Mouse (Mus musculus): Measurements from ENCODE around the gene Ccl22.

The Ccl22 gene

DNA sequence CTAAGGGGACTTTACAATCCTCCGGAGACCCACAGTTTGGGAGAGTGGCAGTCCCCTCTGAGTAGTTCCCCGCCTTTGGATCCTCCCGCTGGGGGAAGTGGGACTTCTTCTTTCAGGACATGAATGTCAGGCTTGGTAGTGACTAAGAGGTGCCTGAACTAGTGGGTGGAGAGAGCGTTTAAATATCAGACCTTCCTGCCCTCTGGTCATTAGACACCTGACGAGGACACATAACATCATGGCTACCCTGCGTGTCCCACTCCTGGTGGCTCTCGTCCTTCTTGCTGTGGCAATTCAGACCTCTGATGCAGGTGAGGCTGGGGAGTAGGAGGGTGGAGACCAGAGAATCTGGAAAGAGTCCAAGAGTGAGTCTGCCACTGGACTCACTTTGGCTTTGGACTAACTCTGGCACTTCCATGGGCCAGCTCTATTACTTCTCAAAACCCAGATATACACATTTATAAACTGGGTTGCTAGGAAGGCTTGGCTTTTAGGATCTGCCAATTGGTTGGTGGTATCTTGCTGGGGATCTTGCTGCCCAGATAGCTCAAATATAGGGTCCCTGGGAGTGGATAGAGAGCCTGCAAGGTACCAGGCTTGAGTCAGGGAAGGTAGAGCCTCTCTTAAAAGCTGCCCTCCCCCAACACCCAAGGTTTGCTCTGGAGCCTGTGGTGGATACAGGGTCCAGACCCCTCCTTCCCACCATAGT, at the start of gene Ccl22:
Ccl22 (plus strand) TSS at position 115 of the 709 bp plus-strand sequence.
- DNase-seq = no peak

DNA sequence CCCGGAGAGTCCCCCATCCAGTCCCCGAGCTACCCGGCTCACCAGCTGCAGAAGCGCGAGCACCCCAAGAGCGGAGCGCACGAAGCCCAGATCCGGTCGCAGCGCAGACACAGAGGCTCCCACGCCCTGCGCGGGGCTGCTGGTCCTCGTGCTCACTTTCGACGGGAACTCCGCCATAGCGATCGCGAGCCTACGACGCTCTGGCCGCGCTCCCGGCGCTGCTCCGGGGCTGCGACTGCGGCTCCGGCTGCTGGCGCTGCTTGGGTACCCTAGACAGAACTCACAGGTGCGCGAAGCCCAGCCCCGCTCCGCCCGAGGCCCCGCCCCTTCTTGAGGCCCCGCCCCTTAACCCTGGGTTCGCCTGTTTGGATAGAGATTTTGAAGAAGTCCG, 49.4 kb upstream of the Ccl22 start, which contains the start of gene Pllp:
Pllp (minus strand) TSS at position 285 of the 391 bp plus-strand sequence.
- DNase-seq = peak; percentile 63

DNA sequence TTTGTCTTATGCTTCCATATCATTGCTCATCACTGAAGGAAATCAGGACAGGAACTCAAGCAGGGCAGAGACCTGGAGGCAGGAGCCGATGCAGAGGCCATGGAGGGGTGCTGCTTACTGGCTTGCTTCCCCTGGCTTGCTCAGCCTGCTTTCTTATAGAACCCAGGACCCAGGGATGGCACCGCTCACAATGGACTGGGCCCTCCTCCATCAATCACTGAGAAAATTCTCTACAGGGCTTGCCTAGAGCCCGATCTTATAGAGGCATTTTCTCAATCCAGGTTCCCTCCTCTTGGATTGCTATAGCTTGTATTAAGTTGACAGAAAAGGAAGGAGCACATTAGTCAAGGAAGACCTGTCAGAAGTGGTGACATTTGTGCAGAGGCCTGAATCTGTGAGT, 48.8 kb upstream of the Ccl22 start:
- no peak for DNase-seq

DNA sequence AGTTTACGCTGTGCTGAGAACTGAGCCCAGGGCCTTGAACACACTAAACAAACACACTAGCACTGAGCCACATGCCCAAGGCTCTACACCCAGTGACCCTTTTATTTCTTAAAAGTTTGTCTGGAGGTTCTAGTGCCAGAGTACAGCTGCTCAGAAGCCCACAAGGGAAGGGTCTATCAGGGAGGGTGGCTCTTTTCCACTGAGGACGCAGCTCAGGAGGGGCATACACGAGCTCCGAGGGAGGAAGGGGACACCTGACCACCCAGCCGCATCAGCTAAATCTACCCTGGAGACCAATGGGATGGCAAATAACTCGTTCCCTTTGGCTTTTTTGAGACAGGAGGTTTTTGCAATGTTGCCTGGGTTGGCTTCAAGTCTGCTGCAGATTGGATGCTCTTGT, 47.4 kb upstream of the Ccl22 start:
- DNase-seq = no peak

DNA sequence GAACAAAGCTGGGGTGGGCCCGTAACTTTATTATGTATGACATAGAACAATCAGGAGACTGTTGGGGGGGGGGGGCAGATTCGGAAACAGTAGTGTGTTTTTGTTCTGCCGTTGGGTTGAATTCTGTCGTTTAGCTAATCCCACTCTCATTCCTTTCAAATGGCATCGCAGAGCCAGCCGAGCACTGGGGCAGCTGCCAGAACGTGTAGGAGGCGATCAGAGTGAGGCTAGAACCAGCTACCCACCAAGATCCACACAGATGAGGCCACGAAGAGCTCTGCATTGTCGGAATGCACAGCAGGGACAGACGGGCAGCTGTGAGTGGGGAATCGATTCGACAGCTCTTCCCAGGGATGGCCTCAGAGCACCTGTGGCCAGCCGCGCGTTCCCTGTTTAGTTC, 46.0 kb upstream of the Ccl22 start:
- DNase-seq = no peak

DNA sequence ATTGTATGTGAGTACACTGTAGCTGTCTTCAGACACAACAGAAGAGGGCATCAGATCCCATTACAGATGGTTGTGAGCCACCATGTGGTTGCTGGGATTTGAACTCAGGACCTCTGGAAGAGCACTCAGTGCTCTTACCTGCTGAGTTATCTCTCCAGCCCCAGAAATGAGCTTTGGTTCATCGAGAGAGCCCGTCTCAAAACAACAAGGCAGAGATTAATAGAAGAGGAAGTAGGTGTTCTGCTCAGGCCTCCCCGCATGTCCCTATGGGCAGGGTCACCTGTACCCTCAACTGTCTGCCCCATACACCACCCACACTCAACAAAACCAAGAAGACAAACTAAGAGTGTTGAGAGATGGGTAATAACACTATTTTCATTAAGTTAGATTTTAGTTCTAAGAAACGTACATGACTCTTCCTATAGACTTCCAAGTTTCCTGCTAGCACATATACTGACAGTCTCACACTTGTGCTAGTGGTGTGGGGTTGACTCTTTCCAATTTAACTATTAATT, 44.9 kb upstream of the Ccl22 start:
- no peak for DNase-seq

DNA sequence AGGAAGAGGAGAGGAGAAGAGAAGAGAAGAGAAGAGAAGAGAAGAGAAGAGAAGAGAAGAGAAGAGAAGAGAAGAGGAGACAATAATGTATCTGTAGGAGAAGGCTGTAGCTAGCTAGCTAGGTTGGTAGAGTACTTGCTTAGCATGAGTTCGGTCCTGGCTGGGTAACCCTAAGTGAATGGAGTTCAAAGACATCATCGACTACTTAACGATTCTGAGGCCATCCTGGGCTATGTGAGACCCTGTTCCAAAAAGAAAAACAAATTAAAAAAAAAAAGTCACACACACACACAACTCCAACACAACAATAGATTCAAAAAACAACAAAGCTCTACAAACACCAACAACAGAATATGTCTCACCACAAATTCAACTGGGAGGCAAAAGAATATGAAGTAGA, 43.2 kb upstream of the Ccl22 start:
- DNase-seq = no peak

DNA sequence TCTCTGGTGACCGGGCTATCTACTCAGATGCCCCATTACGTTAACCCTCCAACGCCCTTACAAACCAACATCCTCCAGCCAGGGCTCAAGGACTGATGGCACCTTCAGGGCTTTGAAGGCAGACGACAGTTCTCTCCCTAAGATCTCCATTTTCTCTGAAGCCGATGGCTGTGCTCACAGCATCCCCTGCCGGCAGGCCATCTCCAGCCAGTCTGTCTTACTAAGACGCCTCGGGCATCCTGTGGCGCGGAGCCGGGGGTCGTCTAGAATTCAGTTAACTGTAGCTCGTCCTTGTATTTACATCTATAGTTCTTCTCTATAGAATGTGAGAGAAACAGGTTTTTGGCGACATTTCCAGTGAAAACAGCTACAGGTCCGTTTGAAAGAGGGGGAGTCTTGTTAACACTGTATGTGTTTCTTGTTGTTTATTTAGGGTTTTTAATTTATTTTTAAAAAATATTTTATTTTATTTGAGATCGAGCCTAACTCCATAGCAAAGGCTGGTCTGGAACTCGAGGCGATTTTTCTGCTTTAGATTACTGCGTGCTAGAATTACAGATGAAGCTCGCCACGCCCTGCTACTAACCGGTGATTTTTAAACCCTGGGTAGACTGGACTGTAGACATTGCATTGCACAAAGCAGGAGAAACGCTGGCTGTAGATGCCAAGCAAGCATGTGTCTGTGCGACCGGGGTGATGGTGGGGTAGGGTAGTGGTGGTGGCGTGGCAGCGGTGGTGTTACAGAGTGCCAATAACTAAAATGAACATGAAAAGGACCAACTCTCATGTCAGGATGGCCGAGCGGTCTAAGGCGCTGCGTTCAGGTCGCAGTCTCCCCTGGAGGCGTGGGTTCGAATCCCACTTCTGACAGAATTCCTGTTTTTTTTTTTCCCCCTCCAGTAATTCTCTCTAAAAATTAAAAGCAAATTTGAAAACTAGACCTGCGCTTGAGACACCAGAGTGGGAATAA, 42.3 kb upstream of the Ccl22 start:
- DNase-seq = peak; percentile 89

DNA sequence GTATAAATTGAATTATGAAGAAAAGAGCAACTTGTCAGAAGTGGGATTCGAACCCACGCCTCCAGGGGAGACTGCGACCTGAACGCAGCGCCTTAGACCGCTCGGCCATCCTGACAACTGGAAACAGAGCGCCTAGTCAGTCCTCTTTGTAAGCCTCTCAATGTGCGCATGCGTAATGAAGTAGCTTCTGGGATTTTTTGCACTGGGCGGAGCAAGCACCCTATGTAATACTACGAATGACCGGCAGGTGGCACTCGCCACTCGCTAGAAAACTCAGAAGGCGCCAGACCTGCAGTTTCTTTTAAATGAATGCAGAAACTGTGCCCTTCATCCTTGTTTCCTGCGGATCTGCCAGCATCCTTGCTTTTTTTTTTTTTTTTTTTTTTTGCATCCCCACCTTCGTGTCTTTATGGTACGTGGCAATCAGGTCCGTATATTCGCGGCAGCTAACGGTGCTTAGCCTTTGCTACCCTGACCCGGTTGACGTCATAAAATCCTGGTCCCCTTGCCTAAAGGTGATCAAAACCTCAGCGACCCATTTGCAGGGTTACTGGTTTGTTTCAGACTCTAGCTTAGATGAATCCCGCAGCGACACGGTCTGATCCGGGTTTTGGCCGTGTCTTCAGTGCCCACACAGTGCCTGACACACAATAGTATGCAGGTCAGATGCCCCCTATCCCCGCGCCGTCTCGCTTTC, 41.3 kb upstream of the Ccl22 start:
- DNase-seq = peak; percentile 98

DNA sequence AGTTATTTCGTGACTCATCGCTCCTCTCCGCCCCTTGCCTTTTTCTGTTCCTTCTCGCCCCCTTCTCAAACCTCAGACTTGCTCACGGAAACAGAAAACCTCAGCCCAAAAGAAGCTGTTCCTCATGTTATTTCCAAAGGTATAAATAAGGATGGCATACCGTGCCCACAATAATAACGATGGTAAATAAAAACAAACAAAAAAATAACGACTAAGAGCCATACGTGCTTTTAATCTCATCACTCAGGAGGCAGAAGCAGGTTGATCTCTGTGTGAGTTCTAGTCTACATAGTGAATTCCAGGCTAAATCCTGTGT, 40.8 kb upstream of the Ccl22 start:
- no peak for DNase-seq

DNA sequence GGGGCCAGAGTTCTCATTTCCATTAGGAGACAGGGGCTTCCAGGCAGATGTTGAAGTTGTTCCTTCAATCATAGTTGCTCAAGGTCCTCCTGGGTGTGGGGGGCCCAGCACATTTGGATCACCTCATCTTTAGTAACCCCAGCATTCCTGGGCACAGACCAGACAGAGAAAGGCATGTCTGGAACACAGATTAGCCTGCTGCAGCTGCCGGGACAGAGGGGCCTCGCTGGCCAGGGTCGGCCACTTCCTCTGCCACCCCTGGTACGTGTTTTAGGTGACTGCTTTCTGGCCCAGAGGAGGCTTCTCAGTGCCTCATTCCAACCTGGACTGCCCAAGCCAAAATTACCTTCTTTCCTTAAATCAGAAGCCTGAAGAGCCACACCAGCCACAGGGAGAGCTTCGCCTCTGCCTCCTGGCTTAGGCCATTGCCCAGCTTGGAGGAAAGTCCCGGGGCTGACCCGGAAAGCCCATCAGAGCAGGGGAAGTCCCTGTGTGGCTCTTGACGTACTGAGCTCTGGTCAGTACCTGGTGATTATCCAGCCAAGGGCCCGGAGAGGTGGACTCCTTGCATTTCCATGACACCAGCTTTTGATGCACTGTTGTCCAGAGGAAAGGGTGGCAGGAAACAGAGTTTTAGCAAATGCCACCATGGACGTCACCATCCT, 39.7 kb upstream of the Ccl22 start:
- no peak for DNase-seq

DNA sequence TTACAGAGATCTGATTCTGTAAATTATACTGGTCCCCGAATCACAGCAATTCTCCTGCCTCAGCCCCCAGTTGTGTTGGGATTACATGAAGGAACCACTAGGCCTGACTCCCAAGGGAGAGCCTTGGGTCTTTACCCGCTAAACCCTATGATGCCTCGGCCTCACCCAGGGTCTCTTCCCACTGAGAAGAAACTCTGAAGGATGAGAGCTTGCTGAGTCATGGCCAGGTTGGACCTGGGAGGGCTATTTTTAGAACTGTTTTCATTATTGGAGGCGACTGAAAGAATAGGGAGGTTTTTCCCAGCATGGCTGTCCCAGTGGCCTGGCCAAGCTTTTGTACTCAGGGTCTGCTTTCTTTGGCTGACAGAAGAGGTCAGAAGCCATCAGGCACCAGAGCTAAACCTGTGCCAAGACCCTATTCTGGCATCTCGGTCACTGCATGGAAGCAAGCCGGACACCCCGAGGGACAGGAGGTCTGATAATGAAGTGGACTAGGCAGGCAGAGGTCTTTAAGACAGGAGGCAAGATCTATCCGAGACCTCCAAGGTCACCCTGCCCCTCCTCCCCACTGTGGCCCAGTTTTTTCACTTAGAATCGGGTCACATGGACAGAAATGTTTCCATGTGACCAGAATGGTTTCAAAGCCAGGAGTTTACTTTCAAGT, 38.5 kb upstream of the Ccl22 start:
- peak; percentile 62 for DNase-seq

DNA sequence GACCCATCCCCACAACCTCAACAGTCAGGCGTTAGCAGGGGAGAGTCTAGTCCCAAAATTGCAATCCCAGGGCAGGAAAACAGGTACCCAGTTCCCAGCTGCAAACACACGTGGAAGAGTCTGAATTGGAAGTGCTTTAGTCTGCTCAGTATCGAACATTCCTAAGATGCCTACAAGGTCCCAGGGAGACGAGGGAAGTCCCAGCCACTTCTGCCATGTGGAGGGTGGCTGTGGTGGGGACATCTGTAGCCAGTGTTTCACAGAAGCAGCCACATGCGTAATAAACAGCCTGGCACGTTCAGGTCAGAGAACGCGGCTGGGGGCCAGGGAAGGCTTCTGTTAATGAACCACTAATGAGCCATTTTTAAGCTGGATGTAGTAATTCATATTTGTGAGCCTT, 35.1 kb upstream of the Ccl22 start:
- DNase-seq = no peak

DNA sequence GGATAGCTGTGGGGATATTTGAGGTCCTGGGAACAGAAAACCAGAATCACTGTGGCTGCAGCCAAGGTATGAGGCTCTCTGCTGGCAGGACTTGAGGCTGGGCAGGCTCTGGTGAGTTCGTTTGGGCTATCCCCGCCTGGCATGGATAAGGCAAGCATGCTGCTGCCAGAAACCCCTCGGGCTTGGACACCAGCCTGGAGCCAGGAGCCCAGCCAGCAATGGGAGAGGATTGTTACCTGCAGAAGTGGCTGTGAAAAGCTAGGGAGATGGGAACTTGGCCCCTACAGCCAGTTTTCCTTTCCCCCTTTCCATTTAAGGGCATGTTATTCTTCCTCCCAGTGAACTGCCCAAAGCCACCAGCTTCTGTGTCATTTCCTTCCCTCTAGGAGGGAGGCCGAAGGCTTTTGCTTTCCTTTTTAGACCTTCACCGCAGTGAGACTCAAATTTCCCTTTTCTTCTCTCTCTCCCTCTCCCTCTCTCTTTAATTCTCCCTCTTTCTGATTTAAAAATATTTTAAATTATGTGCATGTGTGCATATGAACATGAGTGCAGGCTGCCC, 34.2 kb upstream of the Ccl22 start:
- peak; percentile 55 for DNase-seq

DNA sequence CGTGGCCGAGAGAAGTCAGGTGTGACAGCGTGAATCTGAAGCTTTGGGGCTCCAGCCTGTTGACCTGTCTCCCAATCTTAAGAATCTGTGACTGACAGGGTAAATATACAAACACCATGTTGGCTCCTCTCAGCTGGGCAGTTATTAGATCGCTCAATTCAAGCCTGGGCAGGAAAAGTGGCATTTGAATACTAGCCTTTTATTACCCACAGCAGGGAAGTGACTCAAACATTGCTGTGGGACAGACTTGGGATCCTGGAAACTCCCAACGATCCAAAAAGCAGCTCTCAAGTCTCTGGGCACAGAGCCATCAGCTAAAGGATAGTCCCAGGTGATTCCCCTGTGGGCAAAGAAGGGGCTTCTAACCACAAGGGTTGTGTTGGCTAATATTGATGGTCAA, 30.8 kb upstream of the Ccl22 start:
- peak; percentile 22 for DNase-seq

DNA sequence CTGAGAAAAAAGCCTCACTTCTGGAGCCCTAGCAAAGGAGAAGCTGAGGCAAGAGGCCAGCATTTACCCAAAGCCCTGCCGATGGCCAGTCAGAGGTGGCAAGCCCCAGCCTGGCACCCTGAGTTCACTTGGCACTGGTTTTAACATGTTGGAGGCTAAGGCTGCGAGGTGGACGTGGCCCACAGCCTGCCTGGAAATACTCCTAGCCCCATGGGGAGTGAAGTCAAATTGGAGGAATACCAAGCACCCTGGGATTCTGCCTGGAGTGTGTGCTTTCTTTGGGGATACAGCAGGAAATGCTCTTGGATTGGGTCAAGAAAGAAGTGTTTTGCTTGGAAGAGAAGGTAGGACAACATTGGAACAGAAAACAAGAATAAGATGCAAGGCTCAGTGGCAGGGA, 29.5 kb upstream of the Ccl22 start:
- DNase-seq = peak; percentile 39

DNA sequence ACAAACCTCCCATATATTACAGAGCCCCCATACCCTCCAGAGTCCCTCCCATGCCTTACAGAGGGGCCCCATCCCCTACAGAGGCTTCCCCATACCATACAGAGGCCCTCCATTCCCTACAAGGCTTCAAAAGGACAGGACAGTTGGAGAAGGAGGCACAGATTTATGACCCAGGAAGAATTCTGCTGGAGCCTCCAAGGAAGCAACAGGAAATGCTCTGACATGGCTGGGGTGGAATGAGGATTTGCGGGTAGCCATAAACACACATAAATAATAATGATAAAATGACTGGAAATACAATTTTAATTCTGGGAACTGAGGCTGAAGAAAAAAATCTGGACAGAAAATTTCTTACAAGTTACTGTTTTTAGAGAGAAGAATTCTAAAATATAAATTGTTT, 28.5 kb upstream of the Ccl22 start:
- DNase-seq = peak; percentile 35

DNA sequence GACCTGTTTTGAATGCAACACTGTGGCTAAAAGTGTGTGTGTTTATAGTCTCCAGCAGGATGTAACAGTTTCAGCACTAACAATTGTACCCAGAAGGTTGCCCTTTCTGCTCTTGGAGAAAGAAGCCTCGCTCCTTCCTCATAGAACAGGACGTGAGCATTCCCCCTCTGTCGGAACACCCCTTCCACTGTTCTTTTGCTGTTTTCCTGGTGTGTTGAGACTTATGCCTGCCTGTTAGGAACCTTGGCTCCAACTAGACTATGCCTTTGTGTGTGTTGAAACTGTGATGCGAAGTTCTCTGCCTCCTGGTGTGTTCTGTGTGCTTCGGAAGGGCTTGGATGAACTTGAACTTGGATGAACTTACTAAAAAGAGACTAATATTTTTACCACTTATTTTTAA, 19.4 kb upstream of the Ccl22 start:
- DNase-seq = peak; percentile 23

DNA sequence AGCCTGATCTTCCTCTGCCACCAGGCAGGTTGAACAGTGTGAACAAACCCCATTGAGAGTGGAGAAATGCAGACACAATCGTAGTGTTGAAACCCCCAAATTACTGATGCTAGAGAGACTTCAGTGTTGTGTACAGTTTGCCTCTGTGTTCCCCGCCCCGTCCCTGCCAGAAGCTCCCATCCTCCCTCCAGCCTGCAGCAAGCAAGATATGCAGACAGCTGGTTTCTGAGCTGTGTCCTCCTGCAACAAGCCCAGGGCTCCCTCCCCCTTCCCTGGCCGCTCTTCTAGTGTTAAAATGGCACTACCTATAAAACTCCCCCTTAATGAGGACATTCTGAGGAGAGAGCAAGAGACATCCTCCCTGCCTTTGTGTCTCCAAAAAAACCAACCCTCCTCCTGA, 16.1 kb upstream of the Ccl22 start:
- DNase-seq = no peak

DNA sequence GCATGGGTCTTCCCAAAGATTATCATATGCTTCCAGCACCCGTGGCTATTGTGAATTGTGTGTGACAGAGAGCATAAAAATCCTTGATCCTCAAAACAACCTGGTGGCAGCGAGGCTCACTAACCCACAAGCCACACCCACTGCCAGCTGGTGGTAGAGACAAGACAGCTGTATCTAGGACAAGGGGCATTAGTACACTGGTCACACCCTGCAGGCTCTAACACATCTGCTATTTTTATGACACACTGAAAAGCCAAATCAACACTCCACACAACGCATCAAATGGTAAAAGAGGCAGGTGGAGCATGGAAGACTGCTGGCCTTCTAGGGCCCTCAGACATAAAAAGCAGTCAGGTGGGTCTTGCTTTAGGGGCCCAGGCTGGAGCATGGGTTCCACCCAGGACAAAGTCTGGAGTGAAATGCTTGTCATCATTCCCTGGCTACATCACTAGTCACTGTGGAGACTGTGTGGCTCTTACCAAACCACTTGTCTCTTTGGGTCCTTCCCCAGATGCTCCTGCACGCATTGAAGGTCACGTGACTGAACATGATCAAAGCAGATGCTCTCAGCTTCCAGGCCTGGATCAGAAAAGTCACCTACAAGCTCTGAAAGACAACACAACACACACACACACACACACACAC, 11.4 kb upstream of the Ccl22 start:
- DNase-seq = no peak

DNA sequence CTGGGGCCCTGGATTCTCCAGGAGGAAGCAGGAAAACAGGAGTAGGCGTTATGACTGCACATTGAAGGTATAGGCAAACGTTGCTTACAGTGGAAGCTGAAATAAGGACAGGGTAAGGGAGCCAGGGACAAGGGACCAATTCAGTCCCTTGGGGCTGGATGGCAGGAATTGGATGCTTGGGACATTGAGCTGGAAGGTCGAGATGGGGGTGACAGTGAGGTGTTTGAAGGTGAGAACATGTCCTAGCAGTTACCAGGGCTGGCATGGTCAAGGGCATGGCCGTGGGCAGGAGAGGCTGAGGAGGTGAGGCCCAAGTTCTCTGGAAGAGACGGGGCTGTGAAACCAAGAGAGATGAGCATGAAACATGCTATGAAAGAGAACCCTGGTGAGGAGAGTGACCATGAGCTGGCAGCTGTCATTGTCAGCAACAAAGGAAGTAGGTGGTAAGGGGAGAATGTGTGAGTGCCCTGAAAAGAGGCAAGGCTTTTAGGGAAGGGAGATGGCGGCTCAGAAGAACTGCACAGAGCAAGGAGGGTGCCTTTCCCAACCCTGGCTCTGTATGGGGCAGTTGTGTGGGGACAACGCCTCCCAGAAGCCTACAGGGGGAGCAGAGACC, 10.5 kb upstream of the Ccl22 start:
- no peak for DNase-seq

Data from kidney, adult 9 months (tissue).